ENCODE assay signal across 8 mouse cellular contexts in genomic region chr5:33377801-33378301, GRCm38 (mm10). TPM values are rescaled to one million over a fixed set of nuclear protein-coding genes. Genes with fewer than 3 reads are reported as not detected.
DNase-seq lines count a peak whose midpoint lies in the region; ATAC-seq and TF ChIP-seq lines count a peak whose summit lies in the region.

No protein-coding gene starts in this region.

- H3K79me2 ChIP-seq in CH12.LX (replicated peaks; ENCODE audit: control insufficient read depth, extremely low read depth, insufficient read depth, poor library complexity, severe bottlenecking), result no peaks in the 10 kb centered on the region

- no peaks in the 10 kb centered on the region for H3K9me3 ChIP-seq in heart, embryonic 10.5 days
- no peaks in the 10 kb centered on the region for H3K9me3 ChIP-seq in CH12.LX (replicated peaks; ENCODE audit: low read length)
- no peaks in the 10 kb centered on the region for H3K9me3 ChIP-seq in hindbrain, embryonic 13.5 days
- H3K9me3 ChIP-seq in liver, embryonic 16.5 days (replicated peaks; ENCODE audit: control insufficient read depth, low read length), result no peaks in the 10 kb centered on the region
- no peaks in the 10 kb centered on the region for H3K9me3 ChIP-seq in neural tube, embryonic 15.5 days (replicated peaks)

- H3K27me3 ChIP-seq in heart, embryonic 10.5 days (ENCODE audit: insufficient read depth, poor library complexity, severe bottlenecking), result no peaks in the 10 kb centered on the region
- no peaks in the 10 kb centered on the region for H3K27me3 ChIP-seq in CH12.LX (replicated peaks)
- no peaks in the 10 kb centered on the region for H3K27me3 ChIP-seq in hindbrain, embryonic 13.5 days
- H3K27me3 ChIP-seq in liver, embryonic 16.5 days (ENCODE audit: control insufficient read depth, insufficient read depth, low read depth, low read length), result no peaks in the 10 kb centered on the region
- no peaks in the 10 kb centered on the region for H3K27me3 ChIP-seq in neural tube, embryonic 15.5 days (replicated peaks)

- peaks cover 27% of the 10 kb centered on the region for H3K36me3 ChIP-seq in heart, embryonic 10.5 days
- H3K36me3 ChIP-seq in CH12.LX (replicated peaks in 1 of 2; ENCODE audit: control insufficient read depth in 1 of 2, insufficient read depth in 1 of 2, low read length in 1 of 2), result peaks cover 13 to 45% of the 10 kb centered on the region in 2 experiments
- H3K36me3 ChIP-seq in hindbrain, embryonic 13.5 days, result peaks cover 32% of the 10 kb centered on the region
- H3K36me3 ChIP-seq in liver, embryonic 16.5 days (ENCODE audit: control insufficient read depth, insufficient read depth), result peaks cover 5% of the 10 kb centered on the region
- H3K36me3 ChIP-seq in neural tube, embryonic 15.5 days, result peaks cover 34% of the 10 kb centered on the region

- TF ChIP-seq CTCF in CH12.LX (conservative IDR thresholded peaks at IDR 0.05 in 1 of 2, IDR thresholded peaks at IDR 0.05 in 1 of 2; ENCODE audit: low read depth in 2 of 2, low read length in 2 of 2), result no peak

- H3K27ac ChIP-seq in heart, embryonic 10.5 days, result peak overlapping the region; percentile 91
- H3K27ac ChIP-seq in CH12.LX (ENCODE audit: insufficient read depth, low read depth), result peak overlapping the region; percentile 82
- H3K27ac ChIP-seq in hindbrain, embryonic 13.5 days, result peak overlapping the region; percentile 98
- H3K27ac ChIP-seq in liver, embryonic 16.5 days (ENCODE audit: low read length), result peak overlapping the region; percentile 99
- H3K27ac ChIP-seq in neural tube, embryonic 15.5 days (replicated peaks), result peak overlapping the region; percentile 90

- no peak for DNase-seq in heart, embryonic 10.5 days (ENCODE audit: low spot score)
- no peak for DNase-seq in heart, postnatal 25 days (ENCODE audit: low spot score)
- peak; percentile 41 for DNase-seq in CH12.LX (ENCODE audit: extremely low read depth)
- DNase-seq in cerebellum, postnatal 14 days, result peak; percentile 62 to 66
- DNase-seq in adipocyte (ENCODE audit: low spot score), result no peak

- ATAC-seq in hindbrain, embryonic 13.5 days (ENCODE audit: low FRiP score), result peak; percentile 18
- peak; percentile 44; the same call in 1 of the 2 replicates for ATAC-seq in liver, embryonic 16.5 days (ENCODE audit: low read depth)
- ATAC-seq in neural tube, embryonic 15.5 days (ENCODE audit: low FRiP score), result peak; percentile 65

- WGBS in heart, embryonic 10.5 days, result under 1% methylated on average over 21 of the region's 21 CpGs
- 1% methylated on average over 21 of the region's 21 CpGs for WGBS in hindbrain, embryonic 13.5 days
- 1% methylated on average over 21 of the region's 21 CpGs for WGBS in liver, embryonic 16.5 days (ENCODE audit: insufficient replicate concordance)
- WGBS in neural tube, embryonic 15.5 days, result 2% methylated on average over 21 of the region's 21 CpGs

- intact Hi-C loops in heart, postnatal 25 days (cut with DNase I), result loop anchor here (1.0 kb wide), 2 partner anchors 44 to 103 kb away; no protein-coding TSS in a partner anchor

- peak overlapping the region; percentile 81 for H3K9ac ChIP-seq in CH12.LX (ENCODE audit: insufficient read depth, low read depth)
- H3K9ac ChIP-seq in hindbrain, embryonic 13.5 days, result peak overlapping the region; percentile 80
- peak overlapping the region; percentile 65 for H3K9ac ChIP-seq in liver, embryonic 16.5 days (ENCODE audit: low read depth, low read length)
- peak overlapping the region; percentile 66 for H3K9ac ChIP-seq in neural tube, embryonic 15.5 days (replicated peaks)

- dilution Hi-C loops in CH12.LX (cut with MboI; ENCODE audit: extremely low pct_ligation_motif_present, extremely low pct_unique_long_range_greater_than_20kb, low sequenced_read_pairs), result no loop called here

- TF ChIP-seq POLR2A in CH12.LX (IDR thresholded peaks at IDR 0.05; ENCODE audit: low read depth, low read length), result no peak

- no peak for TF ChIP-seq EP300 in CH12.LX (IDR thresholded peaks at IDR 0.05; ENCODE audit: low read length)

- peak overlapping the region; percentile 73 for H3K4me3 ChIP-seq in heart, embryonic 10.5 days
- H3K4me3 ChIP-seq in CH12.LX (replicated peaks in 1 of 3; ENCODE audit: low read depth in 2 of 3, low read length in 2 of 3, poor library complexity in 1 of 3), result peak overlapping the region; percentile 65 to 74 (median 72)
- peak overlapping the region; percentile 65 for H3K4me3 ChIP-seq in hindbrain, embryonic 13.5 days
- peak overlapping the region; percentile 85 for H3K4me3 ChIP-seq in liver, embryonic 16.5 days (ENCODE audit: low read depth, low read length)
- peak overlapping the region; percentile 68 for H3K4me3 ChIP-seq in neural tube, embryonic 15.5 days (replicated peaks)

- TF ChIP-seq RAD21 in CH12.LX (IDR thresholded peaks at IDR 0.05; ENCODE audit: low read depth, low read length), result no peak

- H3K4me1 ChIP-seq in heart, embryonic 10.5 days, result peaks cover 16% of the 10 kb centered on the region
- H3K4me1 ChIP-seq in CH12.LX (ENCODE audit: control insufficient read depth in 1 of 2, insufficient read depth in 2 of 2), result peaks cover 8 to 12% of the 10 kb centered on the region in 2 experiments
- H3K4me1 ChIP-seq in hindbrain, embryonic 13.5 days (replicated peaks), result peaks cover 17% of the 10 kb centered on the region
- H3K4me1 ChIP-seq in liver, embryonic 16.5 days (ENCODE audit: control insufficient read depth, low read depth, low read length), result peaks cover 15% of the 10 kb centered on the region
- H3K4me1 ChIP-seq in neural tube, embryonic 15.5 days, result peaks cover 15% of the 10 kb centered on the region

- H3K4me2 ChIP-seq in CH12.LX (ENCODE audit: insufficient read depth, low read depth, poor library complexity, severe bottlenecking), result peak overlapping the region; percentile 68
- peak overlapping the region; percentile 86 for H3K4me2 ChIP-seq in hindbrain, embryonic 13.5 days
- peak overlapping the region; percentile 85 for H3K4me2 ChIP-seq in liver, embryonic 16.5 days (ENCODE audit: low read depth, low read length)
- peak overlapping the region; percentile 94 for H3K4me2 ChIP-seq in neural tube, embryonic 15.5 days

- in situ Hi-C loops in CH12.LX (cut with MboI; ENCODE audit: low pct_ligation_motif_present, low pct_unique_long_range_greater_than_20kb, low sequenced_read_pairs), result loop anchor here (5.0 kb wide), 1 partner anchor 106 kb away; the partner anchor contains the start of gene Ctbp1

TF ChIP-seq in CH12.LX, 34 proteins besides CTCF, POLR2A, EP300 and RAD21:
- no peak for TF ChIP-seq BHLHE40 (IDR thresholded peaks at IDR 0.05; ENCODE audit: low read depth, low read length)
- no peak for TF ChIP-seq JUN (IDR thresholded peaks at IDR 0.05; ENCODE audit: insufficient read depth, low read depth, low read length)
- TF ChIP-seq ETS1 (conservative IDR thresholded peaks at IDR 0.05; ENCODE audit: low read depth, low read length), result no peak
- TF ChIP-seq E2F4 (IDR thresholded peaks at IDR 0.05; ENCODE audit: insufficient replicate concordance, low read depth, low read length), result no peak
- TF ChIP-seq PAX5 (IDR thresholded peaks at IDR 0.05; ENCODE audit: low read length), result no peak
- no peak for TF ChIP-seq MAFK (IDR thresholded peaks at IDR 0.05; ENCODE audit: insufficient replicate concordance, low read length)
- no peak for TF ChIP-seq HCFC1 (IDR thresholded peaks at IDR 0.05; ENCODE audit: low read depth, low read length)
- TF ChIP-seq KAT2A (IDR thresholded peaks at IDR 0.05; ENCODE audit: insufficient replicate concordance, low read length), result no peak

RNA-seq across cellular contexts. Expression of gene Uvssa, which starts 0.5 kb away (rescaled TPM):
- polyA plus RNA-seq in heart, embryonic 10.5 days (2016; fragmentation: Nextera tagmentation; extraction: Ambion mirVana), result 4.2 and 5.1 TPM in 2 replicates
- 1 to 10 TPM; 3.2 TPM for total RNA-seq in heart, postnatal 25 days (2021)
- 2.9 and 3.2 TPM in 2 replicates for total RNA-seq in CH12.LX (2012; rRNA removed)
- 2.5 and 2.6 TPM in 2 replicates for total RNA-seq in CH12.LX (2014; rRNA removed)
- polyA plus RNA-seq in CH12.LX (2012; ENCODE audit: insufficient read length, low read depth), result 5.3 and 5.8 TPM in 2 replicates
- 8.7 and 9.0 TPM in 2 replicates for polyA plus RNA-seq in hindbrain, embryonic 13.5 days (2015; fragmentation: Nextera tagmentation; extraction: Ambion mirVana)
- polyA plus RNA-seq in liver, embryonic 16.5 days (2015; fragmentation: Nextera tagmentation; extraction: Ambion mirVana), result 3.0 and 3.1 TPM in 2 replicates
- polyA plus RNA-seq in neural tube, embryonic 15.5 days (2015; fragmentation: Nextera tagmentation; extraction: Ambion mirVana), result 7.6 and 7.8 TPM in 2 replicates

RNA-seq across cellular contexts. Expression of gene Maea, which starts 42.5 kb away (rescaled TPM):
- 140 and 156 TPM in 2 replicates for polyA plus RNA-seq in heart, embryonic 10.5 days (2016; fragmentation: Nextera tagmentation; extraction: Ambion mirVana)
- 10 to 100 TPM; 92.7 to 92.8 TPM for total RNA-seq in heart, postnatal 25 days (2021)
- 75.0 and 76.9 TPM in 2 replicates for total RNA-seq in CH12.LX (2012; rRNA removed)
- total RNA-seq in CH12.LX (2014; rRNA removed), result 75.5 and 91.4 TPM in 2 replicates
- polyA plus RNA-seq in CH12.LX (2012; ENCODE audit: insufficient read length, low read depth), result 94.2 and 96.2 TPM in 2 replicates
- 122 and 123 TPM in 2 replicates for polyA plus RNA-seq in hindbrain, embryonic 13.5 days (2015; fragmentation: Nextera tagmentation; extraction: Ambion mirVana)
- polyA plus RNA-seq in liver, embryonic 16.5 days (2015; fragmentation: Nextera tagmentation; extraction: Ambion mirVana), result 46.2 and 49.6 TPM in 2 replicates
- 126 and 128 TPM in 2 replicates for polyA plus RNA-seq in neural tube, embryonic 15.5 days (2015; fragmentation: Nextera tagmentation; extraction: Ambion mirVana)

RNA-seq across cellular contexts. Expression of gene Nkx1-1, which starts 55.9 kb away (rescaled TPM):
- not detected in 2 replicates for polyA plus RNA-seq in heart, embryonic 10.5 days (2016; fragmentation: Nextera tagmentation; extraction: Ambion mirVana)
- total RNA-seq in heart, postnatal 25 days (2021), result not detected
- total RNA-seq in CH12.LX (2012; rRNA removed) (not detected in 2 replicates), CH12.LX (2014; rRNA removed) (not detected in 2 replicates)
- polyA plus RNA-seq in CH12.LX (2012; ENCODE audit: insufficient read length, low read depth), result not detected in 2 replicates
- polyA plus RNA-seq in hindbrain, embryonic 13.5 days (2015; fragmentation: Nextera tagmentation; extraction: Ambion mirVana), result 0.38 and 0.45 TPM in 2 replicates
- not detected in 2 replicates for polyA plus RNA-seq in liver, embryonic 16.5 days (2015; fragmentation: Nextera tagmentation; extraction: Ambion mirVana)
- polyA plus RNA-seq in neural tube, embryonic 15.5 days (2015; fragmentation: Nextera tagmentation; extraction: Ambion mirVana), result 0.40 and 0.79 TPM in 2 replicates

Comparison
In these comparisons a context has a peak if more than half of its experiments do, and no peak if none do; other contexts are left out.
1. DNase-seq: peak in CH12.LX (single experiment) and cerebellum, postnatal 14 days (2 of 2); none in heart, embryonic 10.5 days (single experiment), heart, postnatal 25 days (single experiment) and adipocyte (single experiment).
2. Peak in every context shown above with its lines, with median percentiles within 50 percentile points of each other: H3K27ac ChIP-seq, H3K4me3 ChIP-seq, H3K4me2 ChIP-seq, H3K9ac ChIP-seq and ATAC-seq.